Mouse (Mus musculus): ENCODE measurements around the gene Thap8. TPM values are rescaled to one million over a fixed set of nuclear protein-coding genes. Genes with fewer than 3 reads are reported as not detected.

Gene Thap8
- polyA plus RNA-seq, 1 experiment from 2014 or later, result 0.19 TPM

GRCm38 (mm10) chr7:30321539-30322284 is 41.8 kb downstream of the Thap8 start, which contains the start of gene E130208F15Rik:
Gene E130208F15Rik, plus strand, starts transcription at chr7:30321740.
- H3K4me3 ChIP-seq (ENCODE audit: low read depth, low read length), result peak within 1 kb of the TSS; percentile 77
- no peaks in the 10 kb centered on the region for H3K9me3 ChIP-seq (ENCODE audit: control insufficient read depth, low read length)
- peak within 1 kb of the TSS; percentile 51 for H3K27ac ChIP-seq (ENCODE audit: low read depth, low read length)
- H3K4me2 ChIP-seq, result peak within 1 kb of the TSS; percentile 60
- H3K4me1 ChIP-seq (ENCODE audit: control insufficient read depth, insufficient read depth, low read length), result peaks cover 14% of the 10 kb centered on the region
- H3K36me3 ChIP-seq (ENCODE audit: control insufficient read depth, insufficient read depth, low read length), result no peaks in the 10 kb centered on the region
- peak; percentile 67 for ATAC-seq (ENCODE audit: low FRiP score)
- under 1% methylated on average over 63 of the region's 63 CpGs for WGBS
- peak; percentile 94 for DNase-seq (ENCODE audit: low spot score, missing footprints)
- H3K27me3 ChIP-seq (ENCODE audit: control insufficient read depth, insufficient read depth, low read length), result no peaks in the 10 kb centered on the region
- H3K9ac ChIP-seq (ENCODE audit: low read length), result peak within 1 kb of the TSS; percentile 90

- Histone ChIP-seq H3K36me3 (ENCODE audit: control insufficient read depth, insufficient read depth, low read length) (no peaks in the 10 kb centered on the region), H3K4me1 (ENCODE audit: control insufficient read depth, insufficient read depth, low read length) (peaks cover 14% of the 10 kb centered on the region), H3K27me3 (ENCODE audit: control insufficient read depth, insufficient read depth, low read length) (no peaks in the 10 kb centered on the region), H3K4me3 (ENCODE audit: low read depth, low read length) (peak overlapping the region; percentile 77), H3K9me3 (ENCODE audit: control insufficient read depth, low read length) (no peaks in the 10 kb centered on the region), H3K4me2 (peak overlapping the region; percentile 60), H3K9ac (ENCODE audit: low read length) (peak overlapping the region; percentile 90), H3K27ac (ENCODE audit: low read depth, low read length) (peak overlapping the region; percentile 51)
- DNase-seq (ENCODE audit: low spot score, missing footprints) (peak; percentile 98), ATAC-seq (ENCODE audit: low FRiP score) (peak; percentile 100)
- WGBS, result under 1% methylated on average over 20 of the region's 20 CpGs
These were observed 42.4 kb downstream of the Thap8 start for GRCm38 (mm10) chr7:30322285-30322667.

GRCm38 (mm10) chr7:30322865-30323264 is 43.0 kb downstream of the Thap8 start:
- no peak for DNase-seq (ENCODE audit: low spot score, missing footprints)
- H3K9me3 ChIP-seq (ENCODE audit: control insufficient read depth, low read length), result no peaks in the 10 kb centered on the region
- H3K27me3 ChIP-seq (ENCODE audit: control insufficient read depth, insufficient read depth, low read length), result no peaks in the 10 kb centered on the region
- no peaks in the 10 kb centered on the region for H3K36me3 ChIP-seq (ENCODE audit: control insufficient read depth, insufficient read depth, low read length)
- ATAC-seq (ENCODE audit: low FRiP score), result no peak
- peak overlapping the region; percentile 60 for H3K4me2 ChIP-seq
- peak overlapping the region; percentile 77 for H3K4me3 ChIP-seq (ENCODE audit: low read depth, low read length)
- H3K27ac ChIP-seq (ENCODE audit: low read depth, low read length), result peak overlapping the region; percentile 35; the same call in 1 of the 2 replicates
- H3K9ac ChIP-seq (ENCODE audit: low read length), result peak overlapping the region; percentile 90
- 41% methylated on average over 6 of the region's 6 CpGs for WGBS
- peaks cover 14% of the 10 kb centered on the region for H3K4me1 ChIP-seq (ENCODE audit: control insufficient read depth, insufficient read depth, low read length)

- ATAC-seq (ENCODE audit: low FRiP score), result no peak
- H3K27ac ChIP-seq (ENCODE audit: low read depth, low read length), result peak within 1 kb of the TSS; percentile 35; the same call in 1 of the 2 replicates
- no peaks in the 10 kb centered on the region for H3K27me3 ChIP-seq (ENCODE audit: control insufficient read depth, insufficient read depth, low read length)
- WGBS, result 75% methylated on average over 3 of the region's 3 CpGs
- peak within 1 kb of the TSS; percentile 60 for H3K4me2 ChIP-seq
- peak within 1 kb of the TSS; percentile 90 for H3K9ac ChIP-seq (ENCODE audit: low read length)
- H3K36me3 ChIP-seq (ENCODE audit: control insufficient read depth, insufficient read depth, low read length), result no peaks in the 10 kb centered on the region
- no peaks in the 10 kb centered on the region for H3K9me3 ChIP-seq (ENCODE audit: control insufficient read depth, low read length)
- no peak for DNase-seq (ENCODE audit: low spot score, missing footprints)
- peak within 1 kb of the TSS; percentile 77 for H3K4me3 ChIP-seq (ENCODE audit: low read depth, low read length)
- H3K4me1 ChIP-seq (ENCODE audit: control insufficient read depth, insufficient read depth, low read length), result peaks cover 14% of the 10 kb centered on the region
These were observed 43.9 kb downstream of the Thap8 start, which contains the start of gene Sdhaf1 for GRCm38 (mm10) chr7:30323795-30324194. Gene Sdhaf1, minus strand, starts transcription at chr7:30323895.

- WGBS, result 85% methylated on average over 5 of the region's 5 CpGs
- Histone ChIP-seq H3K36me3 (ENCODE audit: control insufficient read depth, insufficient read depth, low read length) (no peaks in the 10 kb centered on the region), H3K9ac (ENCODE audit: low read length) (no peak overlapping the region), H3K4me1 (ENCODE audit: control insufficient read depth, insufficient read depth, low read length) (peaks cover 14% of the 10 kb centered on the region), H3K4me2 (no peak overlapping the region), H3K27me3 (ENCODE audit: control insufficient read depth, insufficient read depth, low read length) (no peaks in the 10 kb centered on the region), H3K27ac (ENCODE audit: low read depth, low read length) (no peak overlapping the region), H3K4me3 (ENCODE audit: low read depth, low read length) (no peak overlapping the region), H3K9me3 (ENCODE audit: control insufficient read depth, low read length) (no peaks in the 10 kb centered on the region)
- ATAC-seq (ENCODE audit: low FRiP score) (no peak), DNase-seq (ENCODE audit: low spot score, missing footprints) (peak; percentile 72)
These were observed 44.5 kb downstream of the Thap8 start for GRCm38 (mm10) chr7:30324300-30324944.

- Histone ChIP-seq H3K9ac (ENCODE audit: low read length) (no peak overlapping the region), H3K27me3 (ENCODE audit: control insufficient read depth, insufficient read depth, low read length) (no peaks in the 10 kb centered on the region), H3K9me3 (ENCODE audit: control insufficient read depth, low read length) (no peaks in the 10 kb centered on the region), H3K4me2 (no peak overlapping the region), H3K4me3 (ENCODE audit: low read depth, low read length) (no peak overlapping the region), H3K4me1 (ENCODE audit: control insufficient read depth, insufficient read depth, low read length) (peaks cover 14% of the 10 kb centered on the region), H3K36me3 (ENCODE audit: control insufficient read depth, insufficient read depth, low read length) (no peaks in the 10 kb centered on the region), H3K27ac (ENCODE audit: low read depth, low read length) (no peak overlapping the region)
- peak; percentile 89 for DNase-seq (ENCODE audit: low spot score, missing footprints)
- ATAC-seq (ENCODE audit: low FRiP score), result no peak
- WGBS, result 39% methylated on average over 2 of the region's 2 CpGs
These were observed 45.5 kb downstream of the Thap8 start for GRCm38 (mm10) chr7:30325364-30325763.

GRCm38 (mm10) chr7:30326427-30326826 is 46.5 kb downstream of the Thap8 start:
- ATAC-seq (ENCODE audit: low FRiP score), result no peak
- no peaks in the 10 kb centered on the region for H3K36me3 ChIP-seq (ENCODE audit: control insufficient read depth, insufficient read depth, low read length)
- no peaks in the 10 kb centered on the region for H3K27me3 ChIP-seq (ENCODE audit: control insufficient read depth, insufficient read depth, low read length)
- DNase-seq (ENCODE audit: low spot score, missing footprints), result peak; percentile 45
- H3K4me1 ChIP-seq (ENCODE audit: control insufficient read depth, insufficient read depth, low read length), result peaks cover 6% of the 10 kb centered on the region
- H3K9ac ChIP-seq (ENCODE audit: low read length), result no peak overlapping the region
- no peak overlapping the region for H3K4me3 ChIP-seq (ENCODE audit: low read depth, low read length)
- H3K27ac ChIP-seq (ENCODE audit: low read depth, low read length), result no peak overlapping the region
- no peaks in the 10 kb centered on the region for H3K9me3 ChIP-seq (ENCODE audit: control insufficient read depth, low read length)
- H3K4me2 ChIP-seq, result no peak overlapping the region

GRCm38 (mm10) chr7:30327140-30327539 is 47.2 kb downstream of the Thap8 start:
- H3K4me1 ChIP-seq (ENCODE audit: control insufficient read depth, insufficient read depth, low read length), result peaks cover 5% of the 10 kb centered on the region; the same call in 1 of the 2 replicates
- no peak overlapping the region for H3K9ac ChIP-seq (ENCODE audit: low read length)
- H3K9me3 ChIP-seq (ENCODE audit: control insufficient read depth, low read length), result no peaks in the 10 kb centered on the region
- ATAC-seq (ENCODE audit: low FRiP score) (no peak), DNase-seq (ENCODE audit: low spot score, missing footprints) (peak; percentile 4)
- WGBS, result 64% methylated on average over 15 of the region's 15 CpGs
- H3K4me2 ChIP-seq, result no peak overlapping the region
- H3K27me3 ChIP-seq (ENCODE audit: control insufficient read depth, insufficient read depth, low read length), result no peaks in the 10 kb centered on the region
- no peak overlapping the region for H3K27ac ChIP-seq (ENCODE audit: low read depth, low read length)
- no peak overlapping the region for H3K4me3 ChIP-seq (ENCODE audit: low read depth, low read length)
- H3K36me3 ChIP-seq (ENCODE audit: control insufficient read depth, insufficient read depth, low read length), result no peaks in the 10 kb centered on the region

- Histone ChIP-seq H3K4me1 (ENCODE audit: control insufficient read depth, insufficient read depth, low read length) (no peaks in the 10 kb centered on the region), H3K36me3 (ENCODE audit: control insufficient read depth, insufficient read depth, low read length) (no peaks in the 10 kb centered on the region), H3K27me3 (ENCODE audit: control insufficient read depth, insufficient read depth, low read length) (peaks cover under 1% of the 10 kb centered on the region), H3K9ac (ENCODE audit: low read length) (no peak overlapping the region), H3K27ac (ENCODE audit: low read depth, low read length) (no peak overlapping the region), H3K9me3 (ENCODE audit: control insufficient read depth, low read length) (no peaks in the 10 kb centered on the region), H3K4me3 (ENCODE audit: low read depth, low read length) (no peak overlapping the region), H3K4me2 (no peak overlapping the region)
- DNase-seq (ENCODE audit: low spot score, missing footprints) (peak; percentile 49), ATAC-seq (ENCODE audit: low FRiP score) (no peak)
- 56% methylated on average over 10 of the region's 10 CpGs for WGBS
These were observed 48.5 kb downstream of the Thap8 start for GRCm38 (mm10) chr7:30328379-30328778.
